Comparison of ENCODE assay signal across 7 mouse cellular contexts in the genomic region with DNA sequence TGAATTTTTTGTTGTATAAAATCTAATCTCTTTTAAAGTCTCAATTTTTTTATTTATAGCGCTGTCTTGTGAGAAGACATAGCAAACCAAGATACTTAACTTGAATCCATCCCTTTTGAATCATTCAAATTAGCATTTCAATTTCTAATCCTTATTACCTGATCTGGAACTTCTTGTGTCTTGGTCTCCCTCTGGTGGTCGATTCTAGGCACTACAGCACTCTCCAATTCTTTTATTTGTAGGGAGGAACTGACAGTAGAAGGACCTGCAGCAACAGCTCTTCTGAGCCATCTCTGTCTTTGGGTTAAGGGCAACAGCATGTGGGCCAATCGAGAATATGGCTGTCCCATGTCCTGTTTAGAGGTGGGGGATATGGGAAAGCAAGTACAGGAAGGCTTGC. TPM values are rescaled to one million over a fixed set of nuclear protein-coding genes. Genes with fewer than 3 reads are reported as not detected.
DNase-seq lines count a peak whose midpoint lies in the region; ATAC-seq and TF ChIP-seq lines count a peak whose summit lies in the region.

No protein-coding gene starts in this region.

- H3K9ac ChIP-seq in kidney, embryonic 15.5 days: no peak overlapping the region

- TF ChIP-seq CTCF in Patski (IDR thresholded peaks at IDR 0.05): peak; percentile 58

- intact Hi-C loops in left cerebral cortex, postnatal 36 days (cut with DNase I): loop anchor here (5.0 kb wide), 1 partner anchor 115 kb away; no protein-coding TSS in a partner anchor

- no peaks in the 10 kb centered on the region for H3K27me3 ChIP-seq in kidney, embryonic 15.5 days
- H3K27me3 ChIP-seq in Patski: no peaks in the 10 kb centered on the region

- CTCF ChIA-PET in Patski (lab: Charles Lee): interaction anchor here (1.2 to 1.8 kb wide), 3 partner anchors 11 to 18 kb away, joined by 3 to 7 read pairs (median 4); no protein-coding TSS in a partner anchor

- H3K4me3 ChIP-seq in kidney, embryonic 15.5 days (replicated peaks): no peak overlapping the region

- no peak for ATAC-seq in kidney, embryonic 15.5 days (replicated peaks; ENCODE audit: low FRiP score)
- ATAC-seq in CD4-positive, CD25-positive, alpha-beta regulatory T cell, adult 4 months: peak; percentile 58
- no peak for ATAC-seq in Patski

- in situ Hi-C loops in Patski (cut with MboI; ENCODE audit: low pct_unique_long_range_greater_than_20kb): no loop called here

- 6% methylated on average over 3 of the region's 3 CpGs for WGBS in kidney, embryonic 15.5 days

- no peaks in the 10 kb centered on the region for H3K4me1 ChIP-seq in kidney, embryonic 15.5 days

- no peak overlapping the region for H3K4me2 ChIP-seq in kidney, embryonic 15.5 days

- no peaks in the 10 kb centered on the region for H3K9me3 ChIP-seq in kidney, embryonic 15.5 days (replicated peaks)

- H3K27ac ChIP-seq in kidney, embryonic 15.5 days: no peak overlapping the region

- POLR2A ChIA-PET in Patski (lab: Charles Lee): no interaction called here

- DNase-seq in kidney, adult 11 months: peak; percentile 6
- no peak for DNase-seq in Patski (ENCODE audit: low read depth, low spot score)
- peak; percentile 37 for DNase-seq in embryo, embryonic 9.5 days (ENCODE audit: extremely low spot score)
- peak; percentile 5 to 12 for DNase-seq in left cerebral cortex, postnatal 36 days (ENCODE audit: low spot score in 2 of 2)
- peak; percentile 4 for DNase-seq in skeletal muscle tissue, adult 2 months (ENCODE audit: low read depth, low spot score)

- H3K36me3 ChIP-seq in kidney, embryonic 15.5 days: no peaks in the 10 kb centered on the region

RNA-seq across cellular contexts. Expression of a gene that starts 5.4 kb away (rescaled TPM):
- 0.88 TPM in 1 of 2 replicates, not detected in the other for polyA plus RNA-seq in kidney, embryonic 15.5 days (2015; fragmentation: Nextera tagmentation; extraction: Ambion mirVana)
- polyA plus RNA-seq in CD4-positive, CD25-positive, alpha-beta regulatory T cell, adult 4 months (2017; shearing (Covaris generic)): not detected
- not detected for polyA plus RNA-seq in Patski (2021)
- not detected for total RNA-seq in left cerebral cortex, postnatal 36 days (2021)
